Mouse (Mus musculus) right cerebral cortex, adult 2 months (tissue): Measurements from ENCODE around the gene Lep.

ENCODE experiments used
- DNase-seq, 2 experiments: peaks; one replicate each; pipeline ENCODE4 v3.0.0; 2021 to 2022; ENCODE audit warnings: low spot score in 2 of 2

Lep gene

GRCm38 (mm10) chr6:29044029-29044428, 16.0 kb upstream of the Lep start:
- DNase-seq: no peak

- DNase-seq: no peak
Measured at GRCm38 (mm10) chr6:29049926-29050325, 10.1 kb upstream of the Lep start.

GRCm38 (mm10) chr6:29052188-29052587, 7.8 kb upstream of the Lep start:
- no peak for DNase-seq

GRCm38 (mm10) chr6:29053181-29053580, 6.8 kb upstream of the Lep start:
- no peak for DNase-seq

- no peak for DNase-seq
Measured at GRCm38 (mm10) chr6:29056377-29056776, 3.6 kb upstream of the Lep start.

GRCm38 (mm10) chr6:29066389-29066790, 6.4 kb downstream of the Lep start:
- DNase-seq: no peak

GRCm38 (mm10) chr6:29072258-29072657, 12.2 kb downstream of the Lep start:
- no peak for DNase-seq

- no peak for DNase-seq
Measured at GRCm38 (mm10) chr6:29073462-29074132, 13.6 kb downstream of the Lep start.

GRCm38 (mm10) chr6:29074133-29074469, 14.1 kb downstream of the Lep start:
- DNase-seq: no peak

GRCm38 (mm10) chr6:29079291-29079690, 19.3 kb downstream of the Lep start:
- DNase-seq: peak; percentile 73 to 81

GRCm38 (mm10) chr6:29081826-29082363, 21.9 kb downstream of the Lep start:
- no peak for DNase-seq

GRCm38 (mm10) chr6:29082776-29083354, 22.8 kb downstream of the Lep start:
- no peak for DNase-seq

GRCm38 (mm10) chr6:29084401-29084800, 24.4 kb downstream of the Lep start:
- no peak for DNase-seq

GRCm38 (mm10) chr6:29087921-29088709, 28.1 kb downstream of the Lep start:
- DNase-seq: no peak

GRCm38 (mm10) chr6:29092234-29092633, 32.2 kb downstream of the Lep start:
- no peak for DNase-seq

- DNase-seq: peak; percentile 18 to 26
Measured at GRCm38 (mm10) chr6:29092904-29093303, 32.9 kb downstream of the Lep start.

GRCm38 (mm10) chr6:29099536-29100170, 39.6 kb downstream of the Lep start:
- DNase-seq: peak; percentile 54 to 57

GRCm38 (mm10) chr6:29100423-29100822, 40.4 kb downstream of the Lep start:
- peak; percentile 48 to 57 for DNase-seq

- DNase-seq: peak; percentile 60 to 62
Measured at GRCm38 (mm10) chr6:29101248-29101864, 41.3 kb downstream of the Lep start.

- no peak for DNase-seq
Measured at GRCm38 (mm10) chr6:29108376-29108775, 48.4 kb downstream of the Lep start.

- no peak for DNase-seq
Measured at GRCm38 (mm10) chr6:29111501-29111900, 51.5 kb downstream of the Lep start.

- DNase-seq: no peak
Measured at GRCm38 (mm10) chr6:29115756-29116155, 55.7 kb downstream of the Lep start.
